Mouse (Mus musculus): Measurements from ENCODE around the gene Fzd10. TPM values are rescaled to one million over a fixed set of nuclear protein-coding genes. Genes with fewer than 3 reads are reported as not detected.

The Fzd10 gene
- polyA plus RNA-seq, 1 experiment from 2014 or later = 2.3 TPM

DNA sequence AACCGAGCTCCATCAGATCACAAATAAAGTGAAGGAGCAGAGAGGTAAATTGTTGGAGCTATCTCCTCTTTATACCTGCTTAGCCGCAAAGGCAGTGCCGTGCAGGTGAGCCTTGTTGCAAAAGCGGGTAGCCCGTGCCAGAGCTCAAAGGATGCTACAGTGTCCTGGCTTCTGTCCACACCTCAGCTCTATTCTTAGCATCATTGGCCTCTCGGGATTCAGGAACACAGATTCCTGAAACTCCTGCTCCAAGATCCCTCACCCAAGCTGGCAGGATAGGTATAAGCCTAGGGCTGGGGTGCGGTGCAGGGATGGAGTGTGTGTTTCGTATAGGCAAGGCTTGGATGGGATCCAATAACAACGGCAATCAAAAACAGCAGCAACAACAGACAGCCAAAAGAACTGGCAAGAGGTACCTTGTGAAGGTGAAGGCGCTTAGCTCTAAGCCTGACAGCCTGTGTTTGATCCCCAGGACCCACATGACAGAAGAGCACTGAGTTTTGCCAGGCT is 46.6 kb downstream of the Fzd10 start:
- Histone ChIP-seq H3K4me1 (no peaks in the 10 kb centered on the region), H3K9ac (replicated peaks) (no peak overlapping the region), H3K9me3 (replicated peaks) (no peaks in the 10 kb centered on the region), H3K4me3 (replicated peaks) (no peak overlapping the region), H3K36me3 (no peaks in the 10 kb centered on the region), H3K27me3 (replicated peaks) (no peaks in the 10 kb centered on the region), H3K4me2 (no peak overlapping the region), H3K27ac (replicated peaks) (no peak overlapping the region)
- no peak for ATAC-seq (ENCODE audit: low FRiP score)
- 83% methylated on average over 10 of the region's 10 CpGs for WGBS

DNA sequence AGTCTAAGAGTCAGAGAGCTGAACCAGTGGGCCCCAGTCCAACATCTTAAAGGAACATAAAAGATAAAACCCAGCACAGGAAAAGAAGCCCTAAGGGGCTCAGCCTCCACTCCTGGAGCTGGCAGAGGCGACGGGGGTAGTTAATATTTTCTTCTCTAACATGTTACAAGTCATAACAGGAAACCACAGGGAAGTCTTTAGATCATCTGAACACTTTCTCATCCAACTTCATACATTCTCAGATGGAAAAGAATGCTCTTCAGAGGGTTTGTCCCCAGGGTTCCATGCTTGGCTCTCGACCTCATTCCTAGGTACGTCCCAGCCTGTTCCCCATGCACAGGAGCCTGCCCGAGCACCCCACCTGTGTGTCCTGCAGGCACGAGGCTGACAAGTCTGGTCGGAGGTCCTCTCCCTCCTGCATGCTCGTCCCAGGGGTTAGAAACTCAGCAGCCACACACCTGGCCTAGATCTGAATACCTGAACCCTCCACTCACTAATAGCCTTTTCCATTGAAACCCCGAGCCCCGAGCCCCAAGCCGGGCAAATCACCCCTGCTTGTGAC is 48.8 kb downstream of the Fzd10 start:
- 84% methylated on average over 11 of the region's 11 CpGs for WGBS
- Histone ChIP-seq H3K9me3 (replicated peaks) (no peaks in the 10 kb centered on the region), H3K4me1 (no peaks in the 10 kb centered on the region), H3K9ac (replicated peaks) (no peak overlapping the region), H3K27me3 (replicated peaks) (no peaks in the 10 kb centered on the region), H3K4me3 (replicated peaks) (no peak overlapping the region), H3K4me2 (no peak overlapping the region), H3K27ac (replicated peaks) (no peak overlapping the region), H3K36me3 (no peaks in the 10 kb centered on the region)
- no peak for ATAC-seq (ENCODE audit: low FRiP score)

Other genes with a start within 250 kb of the Fzd10 start
- 3.0 and 3.1 TPM in 2 replicates for gene Tmem132d, start 167.8 kb upstream of the Fzd10 start, polyA plus RNA-seq (2015; fragmentation: Nextera tagmentation; extraction: Ambion mirVana)
- gene Piwil1, start 101.7 kb downstream of the Fzd10 start, polyA plus RNA-seq (2015; fragmentation: Nextera tagmentation; extraction: Ambion mirVana) = 0.31 and 0.33 TPM in 2 replicates

Measured in neural tube, embryonic 15.5 days (tissue).